Mouse (Mus musculus) retina, embryonic 14.5 days (tissue): Measurements from ENCODE around the gene Adra1b.

Experiments
- DNase-seq: peaks from one replicate; pipeline ENCODE4 v3.0.0-alpha.2; 2015; ENCODE audit warnings: low spot score

Gene Adra1b

DNA sequence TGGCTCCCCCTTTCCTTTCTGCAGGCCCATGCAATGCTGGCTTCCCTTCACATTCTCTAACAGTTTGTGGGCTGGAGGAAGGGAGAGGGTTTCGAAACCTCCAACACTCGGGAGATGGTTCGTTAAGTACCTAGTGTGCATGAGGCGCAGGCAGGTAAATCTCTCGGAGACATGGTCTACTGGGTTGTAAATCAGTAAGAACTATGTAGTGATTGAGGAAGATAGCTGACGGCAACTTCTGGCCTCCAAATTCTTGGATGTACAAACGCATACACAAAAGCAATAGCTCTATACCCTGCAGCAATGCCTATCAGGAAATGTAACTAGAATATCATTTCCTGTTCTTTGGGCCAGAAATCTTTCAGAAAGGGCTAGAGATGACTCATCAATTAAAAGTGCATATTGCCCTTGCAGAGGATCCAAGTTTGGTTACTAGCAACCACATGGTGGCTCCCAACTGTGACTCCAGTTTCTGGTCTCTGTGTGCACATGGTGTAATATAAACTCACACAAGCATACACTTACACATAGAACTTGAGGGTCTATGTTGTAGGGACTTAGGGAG, 172.2 kb downstream of the Adra1b start:
- no peak for DNase-seq

DNA sequence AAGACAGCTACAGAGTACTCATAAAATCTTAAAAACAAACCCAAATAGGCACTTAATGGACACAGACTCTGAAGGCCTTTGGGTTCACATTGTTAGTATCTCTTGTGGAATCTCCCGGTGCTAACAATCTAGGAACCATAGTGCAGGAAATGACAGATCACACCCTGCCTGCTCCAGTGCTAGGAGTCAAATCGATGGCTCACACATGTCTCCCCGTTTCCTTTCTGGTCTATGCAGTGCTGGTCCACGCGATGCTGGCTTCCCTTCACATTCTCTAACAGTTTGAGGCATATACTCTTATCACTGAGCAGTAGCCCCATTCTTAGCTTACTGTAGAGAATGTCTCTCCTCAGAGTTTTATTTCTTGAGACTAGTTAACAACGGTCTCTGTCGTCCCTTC, 173.2 kb downstream of the Adra1b start:
- no peak for DNase-seq
